Mouse (Mus musculus) liver, embryonic 11.5 days (tissue): ENCODE measurements at regions not wholly inside any gene's neighbourhood (a gene's known extent, or its start where the extent isn't known, plus 50 kb on each side); places are given as distances from the start of the nearest gene placed in this dataset.

ENCODE experiments used
- ATAC-seq: fragments of 200-750 bp; cut with Nextera tagmentation; replicated peaks from 2 replicates; pipeline ENCODE4 v1.8.0; 2017; ENCODE audit warnings: moderate number of reproducible peaks, mild to moderate bottlenecking, moderate TSS enrichment, moderate library complexity; ENCODE audit not compliant: low FRiP score
- DNase-seq: peaks from one replicate; pipeline ENCODE4 v3.0.0-alpha.2; 2017; ENCODE audit warnings: low spot score
- H3K27ac ChIP-seq: fragments of 300-500 bp; sonication (generic); 2 replicates; pipeline ENCODE4 v1.5.1; 2014; ENCODE audit warnings: mild to moderate bottlenecking, low read depth, low read length, control low read depth
- H3K27me3 ChIP-seq: fragments of 300-500 bp; sonication (generic); replicated peaks from 2 replicates; pipeline ENCODE4 v1.6.1; 2014; ENCODE audit warnings: low read length, mixed read lengths; ENCODE audit not compliant: control insufficient read depth, insufficient read depth
- H3K36me3 ChIP-seq: fragments of 300-500 bp; sonication (generic); 2 replicates; pipeline ENCODE4 v1.6.1; 2014; ENCODE audit warnings: mild to moderate bottlenecking, low read length, moderate library complexity, mixed read lengths; ENCODE audit not compliant: control insufficient read depth, insufficient read depth
- H3K4me1 ChIP-seq: fragments of 300-500 bp; sonication (generic); replicated peaks from 2 replicates; pipeline ENCODE4 v1.6.1; 2014; ENCODE audit warnings: low read length, mixed read lengths; ENCODE audit not compliant: control insufficient read depth, insufficient read depth
- H3K4me2 ChIP-seq: fragments of 300-500 bp; sonication (generic); 2 replicates; pipeline ENCODE4 v1.6.1; 2014; ENCODE audit warnings: mild to moderate bottlenecking, control low read depth, moderate library complexity
- H3K4me3 ChIP-seq: fragments of 300-500 bp; sonication (generic); 2 replicates; pipeline ENCODE4 v1.5.1; 2014; ENCODE audit warnings: low read depth, low read length, control low read depth
- H3K9ac ChIP-seq: fragments of 300-500 bp; sonication (generic); 2 replicates; pipeline ENCODE4 v1.6.1; 2014; ENCODE audit warnings: low read depth, low read length, control low read depth
- H3K9me3 ChIP-seq: fragments of 300-500 bp; sonication (generic); 2 replicates; pipeline ENCODE4 v1.6.1; 2016; ENCODE audit warnings: low read length, inconsistent platforms, mixed read lengths; ENCODE audit not compliant: control insufficient read depth
- WGBS: fragments of 180-500 bp; shearing (Covaris S2); extraction: QIAGEN DNeasy Blood & Tissue Kit; methylation state at CpG from one replicate; pipeline ENCODE4 v1.1.7; 2014; 5-methylcytosine and 5-hydroxymethylcytosine counted together

DNA sequence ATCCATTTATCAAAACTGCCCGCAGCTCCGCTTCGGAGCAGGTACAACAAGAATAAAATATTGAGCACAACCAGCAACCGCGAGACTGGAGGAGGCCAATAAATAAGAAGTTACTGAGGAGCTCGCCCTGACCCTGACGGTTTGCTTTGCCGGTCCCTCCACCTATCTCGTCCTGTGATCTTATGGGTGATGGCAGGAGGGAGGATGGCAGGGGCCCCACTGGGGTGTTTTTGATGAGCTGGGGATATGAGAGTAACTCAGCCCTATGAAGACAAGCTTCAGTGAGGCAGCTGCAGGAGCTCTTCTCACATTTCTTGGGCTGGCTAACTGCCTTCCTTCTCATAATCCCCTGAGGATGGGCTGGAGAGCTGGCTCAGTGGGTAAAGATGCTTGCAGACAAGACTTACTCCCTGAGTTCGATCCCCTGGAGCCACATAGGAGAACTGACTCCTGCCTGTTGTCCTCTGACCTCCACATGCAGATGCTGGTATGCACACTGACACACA lies 132.3 kb upstream of the Sdk2 start:
- Histone ChIP-seq H3K4me1 (no peaks in the 10 kb centered on the region; the same call in 1 of the 2 replicates), H3K27me3 (0 out of 2 replicates have a peak, but pooled peaks cover 3% of the 10 kb centered on the region), H3K36me3 (no peaks in the 10 kb centered on the region), H3K9me3 (no peaks in the 10 kb centered on the region), H3K27ac (no peak overlapping the region), H3K4me2 (no peak overlapping the region), H3K4me3 (no peak overlapping the region), H3K9ac (no peak overlapping the region)
- ATAC-seq (no peak), DNase-seq (no peak)
- 63% methylated on average over 10 of the region's 10 CpGs for WGBS

DNA sequence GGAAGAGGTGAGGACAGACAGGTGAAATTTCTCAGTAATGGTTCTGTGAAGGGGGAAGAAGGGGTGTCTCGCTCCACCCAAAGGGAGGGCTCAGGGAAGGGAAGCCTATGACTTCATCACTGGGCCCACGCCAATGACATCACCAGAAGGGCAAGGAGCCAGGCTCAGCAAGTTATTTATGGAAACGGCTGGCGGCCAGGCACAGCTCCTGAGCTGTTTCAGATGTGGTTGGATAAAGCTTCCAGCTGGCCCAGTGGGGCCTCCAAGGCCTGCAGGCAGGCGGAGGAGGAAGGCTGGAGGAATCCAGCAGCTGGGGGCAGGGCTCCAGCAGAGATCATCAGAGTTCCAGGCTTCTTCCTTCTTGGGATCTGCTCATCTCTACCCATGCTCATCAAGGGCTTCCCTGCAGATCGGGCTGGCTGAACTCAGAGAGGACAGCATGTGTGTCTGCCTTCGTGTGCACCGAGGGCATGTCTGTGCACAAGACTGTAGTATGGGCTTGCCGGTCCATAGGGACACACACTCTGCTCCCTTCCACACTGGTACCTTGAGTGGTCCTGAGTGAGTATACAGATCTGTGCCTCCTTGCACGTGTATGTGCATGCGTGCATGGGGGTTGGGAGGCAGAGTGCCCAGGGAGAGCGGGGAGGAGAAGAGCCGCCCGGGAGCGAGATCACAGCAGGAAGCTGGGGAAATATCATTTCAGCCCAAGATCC lies 131.6 kb upstream of the Sdk2 start:
- no peak for ATAC-seq
- Histone ChIP-seq H3K4me2 (no peak overlapping the region; the same call in 1 of the 2 replicates), H3K36me3 (no peaks in the 10 kb centered on the region), H3K27ac (no peak overlapping the region; the same call in 1 of the 2 replicates), H3K9ac (no peak overlapping the region), H3K9me3 (no peaks in the 10 kb centered on the region), H3K27me3 (0 out of 2 replicates have a peak, but pooled peaks cover 3% of the 10 kb centered on the region), H3K4me1 (no peaks in the 10 kb centered on the region; the same call in 1 of the 2 replicates), H3K4me3 (no peak overlapping the region)
- peak; percentile 47 for DNase-seq
- WGBS, result 49% methylated on average over 15 of the region's 15 CpGs

GRCm38 (mm10) chr11:114195291-114195690 lies 128.4 kb upstream of the Sdk2 start:
- no peak overlapping the region for H3K4me2 ChIP-seq
- no peak overlapping the region for H3K4me3 ChIP-seq
- H3K27ac ChIP-seq, result no peak overlapping the region
- WGBS, result 85% methylated on average over 2 of the region's 2 CpGs
- no peaks in the 10 kb centered on the region for H3K27me3 ChIP-seq
- H3K9ac ChIP-seq, result no peak overlapping the region
- H3K36me3 ChIP-seq, result no peaks in the 10 kb centered on the region
- peaks cover 6% of the 10 kb centered on the region; the same call in 1 of the 2 replicates for H3K9me3 ChIP-seq
- no peak for DNase-seq
- no peak for ATAC-seq
- H3K4me1 ChIP-seq, result no peaks in the 10 kb centered on the region; the same call in 1 of the 2 replicates

- H3K27ac ChIP-seq, result no peak overlapping the region
- H3K36me3 ChIP-seq, result no peaks in the 10 kb centered on the region
- ATAC-seq (no peak; the same call in 1 of the 2 replicates), DNase-seq (no peak)
- H3K4me2 ChIP-seq, result no peak overlapping the region
- no peak overlapping the region for H3K4me3 ChIP-seq
- H3K9me3 ChIP-seq, result peaks cover 8% of the 10 kb centered on the region; the same call in 1 of the 2 replicates
- no peak overlapping the region for H3K9ac ChIP-seq
- no peaks in the 10 kb centered on the region; the same call in 1 of the 2 replicates for H3K4me1 ChIP-seq
- WGBS, result 50% methylated on average over 16 of the region's 16 CpGs
- no peaks in the 10 kb centered on the region for H3K27me3 ChIP-seq
Measured at GRCm38 (mm10) chr11:114194055-114194706, 127.3 kb upstream of the Sdk2 start.

- WGBS, result 88% methylated on average over 7 of the region's 7 CpGs
- H3K4me2 ChIP-seq, result no peak overlapping the region
- no peaks in the 10 kb centered on the region for H3K36me3 ChIP-seq
- H3K4me3 ChIP-seq, result no peak overlapping the region
- no peak overlapping the region for H3K27ac ChIP-seq
- ATAC-seq, result no peak
- no peaks in the 10 kb centered on the region for H3K27me3 ChIP-seq
- peaks cover 8% of the 10 kb centered on the region; the same call in 1 of the 2 replicates for H3K9me3 ChIP-seq
- no peak for DNase-seq
- H3K4me1 ChIP-seq, result no peaks in the 10 kb centered on the region
- no peak overlapping the region for H3K9ac ChIP-seq
Measured at GRCm38 (mm10) chr11:114193018-114193417, 126.2 kb upstream of the Sdk2 start.

DNA sequence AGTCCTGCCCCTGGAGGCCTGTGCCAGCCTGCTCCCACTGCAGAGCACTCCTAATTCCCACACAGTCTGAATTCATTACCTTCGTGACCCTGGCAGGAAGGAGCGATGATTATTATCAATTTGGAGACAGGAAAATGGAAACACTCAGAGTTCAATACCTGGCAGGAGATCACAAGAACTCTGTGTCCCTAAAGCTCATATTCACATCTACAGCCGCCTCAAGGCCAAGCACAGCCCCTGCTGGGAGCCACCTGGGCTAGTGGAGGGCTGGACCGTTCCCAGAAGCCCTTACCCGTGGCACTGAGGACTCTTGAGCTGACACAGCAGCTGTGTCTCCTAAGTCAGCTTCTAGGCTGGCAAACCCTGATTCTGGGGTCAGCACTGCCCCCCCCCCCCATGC lies 124.8 kb upstream of the Sdk2 start:
- Histone ChIP-seq H3K27me3 (no peaks in the 10 kb centered on the region), H3K9ac (no peak overlapping the region), H3K4me2 (no peak overlapping the region), H3K36me3 (no peaks in the 10 kb centered on the region), H3K4me1 (no peaks in the 10 kb centered on the region), H3K9me3 (peaks cover 8% of the 10 kb centered on the region; the same call in 1 of the 2 replicates), H3K27ac (no peak overlapping the region), H3K4me3 (no peak overlapping the region)
- ATAC-seq (no peak), DNase-seq (no peak)
- 72% methylated on average over 5 of the region's 5 CpGs for WGBS

- WGBS, result 48% methylated on average over 18 of the region's 18 CpGs
- Histone ChIP-seq H3K4me1 (no peaks in the 10 kb centered on the region; the same call in 1 of the 2 replicates), H3K4me2 (no peak overlapping the region), H3K27ac (no peak overlapping the region), H3K36me3 (no peaks in the 10 kb centered on the region), H3K27me3 (no peaks in the 10 kb centered on the region; the same call in 1 of the 2 replicates), H3K4me3 (no peak overlapping the region), H3K9me3 (peaks cover 2% of the 10 kb centered on the region; the same call in 1 of the 2 replicates), H3K9ac (no peak overlapping the region)
- ATAC-seq, result no peak
- DNase-seq, result peak; percentile 43
Measured at GRCm38 (mm10) chr11:114184970-114185882, 118.4 kb upstream of the Sdk2 start.

DNA sequence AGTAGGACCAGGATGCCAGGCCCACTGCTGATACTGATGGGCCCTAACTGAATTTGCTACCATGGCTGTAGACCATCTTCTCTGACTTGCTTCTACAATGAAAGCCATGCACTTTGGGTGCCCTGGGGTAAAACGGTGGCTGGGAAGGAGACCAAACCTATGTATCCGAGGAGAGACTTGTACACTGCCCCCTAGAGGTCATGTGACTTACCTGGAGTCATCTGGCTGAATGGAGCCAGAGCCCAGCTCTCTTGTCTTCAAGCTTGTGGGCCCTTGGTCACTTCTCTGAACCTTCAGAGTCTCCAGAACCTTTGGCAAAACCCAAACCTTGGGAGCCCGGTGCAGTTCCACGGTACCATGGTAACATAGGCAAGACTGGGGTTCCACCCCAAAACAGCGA lies 117.6 kb upstream of the Sdk2 start:
- no peak overlapping the region for H3K9ac ChIP-seq
- WGBS, result 77% methylated on average over 5 of the region's 5 CpGs
- no peak overlapping the region for H3K4me2 ChIP-seq
- H3K27me3 ChIP-seq, result no peaks in the 10 kb centered on the region; the same call in 1 of the 2 replicates
- ATAC-seq (no peak), DNase-seq (no peak)
- H3K27ac ChIP-seq, result no peak overlapping the region
- no peaks in the 10 kb centered on the region for H3K36me3 ChIP-seq
- H3K4me1 ChIP-seq, result no peaks in the 10 kb centered on the region; the same call in 1 of the 2 replicates
- no peak overlapping the region for H3K4me3 ChIP-seq
- H3K9me3 ChIP-seq, result no peaks in the 10 kb centered on the region
